Mouse (Mus musculus): Measurements from ENCODE around the gene Phf23.

GRCm38 (mm10) chr11:70018131-70018990, 22.8 kb downstream of the Phf23 start:
- TF ChIP-seq POLR2A (IDR thresholded peaks at IDR 0.05; ENCODE audit: borderline replicate concordance, extremely low read depth, insufficient read depth, insufficient read length, poor library complexity, severe bottlenecking) (no peak), CTCF (IDR thresholded peaks at IDR 0.05; ENCODE audit: borderline replicate concordance, extremely low read depth, insufficient read depth, insufficient read length) (no peak)

Data from brain, embryonic 14.5 days (tissue).